Mouse (Mus musculus): ENCODE data around the gene Ccdc148.

The Ccdc148 gene

DNA sequence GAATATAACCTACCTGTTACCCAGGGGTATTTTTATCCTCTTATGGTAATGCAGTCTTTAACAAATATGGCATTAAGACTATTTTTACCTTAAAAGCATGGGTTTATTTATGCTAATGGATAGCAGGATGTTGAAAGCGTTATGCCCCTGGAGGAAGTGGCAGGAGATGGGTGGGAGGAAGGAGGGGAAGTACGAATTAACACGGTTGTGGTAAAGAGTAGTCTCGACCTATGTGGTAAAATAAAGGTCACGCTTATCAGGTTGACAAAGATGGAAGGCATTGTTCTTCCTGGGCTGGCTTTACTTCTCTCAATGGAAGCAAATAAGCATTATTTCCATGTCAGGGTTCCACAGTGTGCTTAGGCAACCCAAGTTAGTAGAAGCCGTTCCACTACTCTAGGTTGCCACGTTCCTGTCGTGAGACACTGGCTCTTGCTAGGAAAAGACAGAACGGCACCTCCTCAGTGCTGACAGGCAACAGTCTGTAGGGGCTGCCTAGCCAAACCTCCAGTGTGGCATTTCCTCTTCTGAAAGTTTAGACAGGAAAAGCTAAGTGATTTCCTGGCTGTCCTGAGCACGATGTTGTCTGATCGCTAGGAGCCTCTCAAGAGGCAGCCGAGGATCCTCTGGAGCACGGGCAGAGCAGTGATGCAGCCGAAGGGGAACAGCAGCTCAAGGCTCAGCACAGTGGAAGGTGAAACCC lies 253.5 kb downstream of the Ccdc148 start:
- WGBS = 66% methylated on average over 14 of the region's 14 CpGs

GRCm38 (mm10) chr2:58905057-58905456 lies 255.4 kb downstream of the Ccdc148 start:
- WGBS = 74% methylated on average over 4 of the region's 4 CpGs

GRCm38 (mm10) chr2:58879876-58880275 lies 280.6 kb downstream of the Ccdc148 start:
- 33% methylated on average over 3 of the region's 3 CpGs for WGBS

GRCm38 (mm10) chr2:58859134-58859533 lies 301.3 kb downstream of the Ccdc148 start, which contains the start of gene Gm11099:
TSS of gene Gm11099 (plus strand) at chr2:58859434.
- WGBS = 91% methylated on average over 5 of the region's 5 CpGs

GRCm38 (mm10) chr2:58844499-58844898 lies 316.0 kb downstream of the Ccdc148 start:
- 56% methylated on average over 10 of the region's 10 CpGs for WGBS

DNA sequence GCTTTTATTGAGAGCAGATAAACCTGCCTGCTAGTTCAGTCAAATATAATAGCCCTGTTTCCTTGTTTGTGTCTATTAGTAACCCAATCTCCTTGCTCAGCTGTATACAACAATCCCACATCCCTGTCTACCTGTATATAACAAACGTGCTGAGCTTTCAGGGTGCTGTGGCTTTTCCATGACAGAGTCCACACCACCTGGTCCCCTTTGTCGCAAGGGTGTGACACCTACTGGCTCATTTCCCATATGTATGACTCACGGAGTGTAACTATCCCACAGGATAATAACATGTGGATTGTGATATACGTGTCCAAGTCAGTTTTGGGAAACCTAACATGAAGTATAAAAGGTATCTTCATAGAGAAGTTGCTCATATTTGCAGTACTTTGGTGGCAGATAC lies 318.0 kb downstream of the Ccdc148 start:
- WGBS = 88% methylated on average over 4 of the region's 4 CpGs

DNA sequence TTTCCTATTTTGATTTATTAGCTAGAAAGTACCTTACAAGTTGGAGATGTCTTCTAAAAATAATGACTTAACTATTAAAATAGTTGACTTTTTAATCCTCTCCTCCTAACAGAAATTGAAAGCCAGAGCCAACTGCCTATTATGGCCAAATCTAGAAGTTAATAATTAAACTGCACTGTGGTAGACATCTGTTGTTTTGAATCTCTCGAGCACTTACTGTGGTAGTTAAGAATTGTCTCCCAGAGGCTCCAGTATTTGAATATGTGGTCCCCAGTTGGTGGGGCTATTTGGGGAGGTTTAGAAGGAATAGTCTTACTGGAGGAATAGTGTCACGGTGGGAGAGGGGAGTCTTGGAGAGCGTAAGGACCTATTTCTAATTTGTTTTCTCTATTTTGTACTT lies 319.5 kb downstream of the Ccdc148 start:
- WGBS = 88% methylated on average over 3 of the region's 3 CpGs

DNA sequence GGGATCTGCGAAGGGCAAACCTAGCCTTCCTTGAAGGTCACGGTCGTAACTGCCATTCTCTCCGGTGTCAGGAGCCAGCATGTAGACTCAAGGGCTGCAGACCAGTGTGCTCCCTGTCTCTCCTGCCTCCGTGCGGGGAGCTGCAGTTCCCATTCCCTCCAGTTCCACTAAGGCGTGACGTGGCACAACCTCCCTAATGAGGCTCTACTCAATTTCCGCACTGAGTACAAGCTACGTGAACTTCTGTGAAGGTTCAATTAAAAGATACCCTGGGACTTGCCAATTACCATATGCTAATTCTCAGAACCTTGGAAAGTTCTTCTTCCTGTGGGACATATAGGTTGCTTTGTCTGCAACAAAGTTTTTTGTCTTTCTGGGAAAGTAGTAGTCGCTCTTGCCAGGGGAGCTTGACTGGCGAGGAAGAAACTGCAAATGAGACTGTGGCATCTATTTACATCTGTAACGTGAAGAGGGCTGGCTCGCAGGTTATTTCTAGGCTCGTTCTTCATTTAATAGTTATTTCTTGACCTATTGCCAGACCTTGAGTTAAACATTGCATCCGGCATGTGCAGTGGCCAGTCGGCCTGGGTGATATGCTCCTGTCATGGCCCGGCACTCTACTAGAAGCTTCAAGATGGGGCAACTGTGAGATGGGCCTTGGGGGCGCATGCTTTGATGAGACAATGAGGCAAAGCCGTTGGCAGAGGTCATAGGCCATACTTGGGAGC lies 328.1 kb downstream of the Ccdc148 start:
- WGBS = 92% methylated on average over 20 of the region's 20 CpGs

DNA sequence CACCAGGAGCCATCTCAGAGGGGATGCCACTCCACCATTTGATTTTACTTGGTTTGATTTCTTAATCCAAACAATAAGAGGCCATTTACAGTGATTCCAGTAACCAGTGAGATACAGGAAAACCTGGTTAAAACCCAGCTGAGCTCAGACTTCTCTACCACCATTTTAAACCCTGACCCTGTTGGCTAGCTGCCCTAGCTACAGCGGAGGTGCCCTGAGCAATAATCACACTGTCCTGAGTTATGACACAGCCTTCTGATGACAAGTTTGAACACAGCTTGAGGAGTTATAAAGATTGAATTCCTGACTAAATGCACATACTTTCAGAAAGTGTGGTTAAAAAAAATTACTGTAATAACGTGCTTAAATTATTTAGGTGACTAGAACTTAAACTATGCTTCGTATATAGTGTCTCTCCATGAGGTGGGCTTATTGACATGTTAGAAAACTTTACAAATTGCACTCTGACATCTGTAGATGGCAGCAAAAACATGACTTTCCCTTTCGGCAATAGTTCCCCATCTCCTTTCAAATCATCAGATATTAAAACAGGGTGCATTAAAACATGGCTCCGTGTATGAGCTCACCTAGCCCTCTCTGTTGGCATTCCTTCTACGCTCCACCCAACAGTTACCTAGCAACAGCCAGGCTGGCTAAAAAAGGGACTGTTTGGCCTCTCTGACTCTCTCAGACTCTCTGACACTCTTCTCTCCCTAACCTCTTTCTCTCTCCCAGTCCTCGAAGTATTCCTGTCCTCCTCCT lies 330.3 kb downstream of the Ccdc148 start:
- 44% methylated on average over 7 of the region's 7 CpGs for whole genome bisulfite sequencing

- WGBS = 80% methylated on average over 3 of the region's 3 CpGs
Measured at GRCm38 (mm10) chr2:58828910-58829600, 331.4 kb downstream of the Ccdc148 start.

DNA sequence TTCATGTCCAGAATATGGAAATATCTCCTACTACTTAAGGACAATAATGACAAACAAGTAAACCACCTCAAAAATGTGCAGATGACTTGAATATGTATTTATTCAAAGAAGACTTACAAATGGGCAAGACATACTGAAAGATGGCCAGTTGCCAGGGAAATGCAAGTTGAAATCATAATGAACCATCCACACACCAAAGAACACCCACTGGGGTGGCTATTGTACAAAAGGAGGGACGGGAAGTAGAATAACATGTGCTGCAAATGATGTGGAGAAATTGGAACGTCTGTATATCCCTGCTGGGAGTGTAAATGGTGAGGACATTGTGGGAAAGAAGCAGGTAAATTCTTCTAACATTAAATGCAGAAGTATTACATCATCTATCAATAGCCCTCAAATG lies 347.5 kb downstream of the Ccdc148 start:
- WGBS = 30% methylated on average over 2 of the region's 2 CpGs

GRCm38 (mm10) chr2:58799623-58800022 lies 360.9 kb downstream of the Ccdc148 start:
- 84% methylated on average over 5 of the region's 5 CpGs for WGBS

- 67% methylated on average over 9 of the region's 9 CpGs for WGBS
Measured at GRCm38 (mm10) chr2:58799126-58799525, 361.4 kb downstream of the Ccdc148 start.

DNA sequence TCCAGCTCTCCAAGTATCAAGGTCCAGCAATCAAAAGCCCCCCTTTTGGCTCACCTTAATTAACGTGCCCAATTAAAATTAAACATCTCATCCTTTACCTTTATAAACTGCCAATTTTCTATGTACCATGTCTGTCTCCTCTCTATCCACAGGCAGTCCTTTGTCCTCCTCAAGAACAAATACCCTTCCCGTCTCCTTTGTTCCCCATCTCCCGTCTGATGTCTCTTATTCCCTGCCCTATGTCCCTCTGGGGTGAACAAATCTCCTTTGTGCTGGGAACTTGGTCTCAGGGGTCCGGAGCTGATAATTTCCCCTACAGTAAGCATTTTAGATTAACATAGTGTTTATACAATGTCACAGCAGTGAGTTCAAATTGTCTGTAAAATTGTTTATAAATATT lies 363.0 kb downstream of the Ccdc148 start:
- WGBS = 72% methylated on average over 4 of the region's 4 CpGs

DNA sequence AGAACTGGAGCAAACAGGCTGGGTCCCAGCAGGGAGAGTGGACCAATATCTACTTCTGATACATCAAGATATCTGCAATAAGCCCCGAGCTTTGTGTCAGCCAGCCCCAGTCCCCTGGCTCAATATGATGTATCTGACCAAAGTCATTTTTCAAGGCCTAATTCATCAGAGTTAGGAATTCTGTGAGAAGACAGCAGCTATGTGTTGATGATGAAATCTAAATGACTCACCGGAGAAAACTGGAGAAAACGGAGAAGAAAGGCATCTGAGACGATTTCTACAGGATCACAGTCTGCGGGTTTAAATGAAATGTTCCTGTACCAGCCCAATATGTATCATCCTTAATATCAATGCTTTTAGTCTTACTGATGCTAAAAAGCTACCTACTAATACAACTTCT lies 365.1 kb downstream of the Ccdc148 start:
- WGBS = 85% methylated on average over 5 of the region's 5 CpGs

GRCm38 (mm10) chr2:58794489-58794888 lies 366.0 kb downstream of the Ccdc148 start:
- WGBS = 76% methylated on average over 15 of the region's 15 CpGs

- WGBS = 75% methylated on average over 4 of the region's 4 CpGs
Measured at GRCm38 (mm10) chr2:58790361-58790760, 370.1 kb downstream of the Ccdc148 start.

GRCm38 (mm10) chr2:58789934-58790333 lies 370.5 kb downstream of the Ccdc148 start:
- 84% methylated on average over 7 of the region's 7 CpGs for whole genome bisulfite sequencing

DNA sequence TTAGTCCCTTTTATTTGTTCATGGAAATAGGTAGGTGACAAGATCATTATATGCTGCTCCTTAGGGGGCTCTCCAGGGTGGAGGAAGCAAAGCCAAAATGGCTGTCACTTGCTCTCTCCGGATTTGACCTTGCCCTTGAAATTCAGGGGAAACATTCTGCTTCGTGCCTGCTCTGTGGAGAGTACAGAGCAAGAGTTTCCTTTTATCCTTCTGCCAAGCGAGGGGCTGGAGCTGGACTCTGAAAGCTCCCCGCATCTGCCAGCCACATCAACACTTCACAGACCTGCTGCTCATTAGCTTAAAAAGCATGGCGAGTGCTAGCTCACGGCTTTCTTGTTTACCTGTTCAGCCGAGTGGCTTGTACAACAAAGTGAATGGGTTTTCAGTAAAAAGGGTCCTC lies 373.1 kb downstream of the Ccdc148 start:
- 71% methylated on average over 7 of the region's 7 CpGs for WGBS

DNA sequence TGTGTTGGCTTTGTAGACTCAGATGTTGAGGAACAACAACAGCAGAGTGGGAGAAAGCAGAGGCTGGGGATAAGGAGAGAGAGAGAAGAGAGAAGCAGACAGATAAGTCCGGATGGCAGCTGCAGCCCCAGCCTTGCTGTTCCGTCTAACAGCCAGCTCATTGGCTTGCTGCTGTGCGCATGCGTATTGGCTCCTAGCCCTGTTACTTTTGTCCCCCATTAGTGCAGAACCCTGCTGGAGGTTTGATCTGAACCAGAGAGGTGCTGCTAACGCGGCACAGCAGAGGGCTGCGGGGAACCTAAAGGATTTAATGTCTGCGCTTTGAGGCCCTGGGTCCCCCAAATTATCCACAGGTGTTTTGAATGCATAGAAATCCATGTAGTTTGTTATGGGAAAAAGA lies 373.8 kb downstream of the Ccdc148 start:
- WGBS = 77% methylated on average over 8 of the region's 8 CpGs

- 63% methylated on average over 3 of the region's 3 CpGs for WGBS
Measured at GRCm38 (mm10) chr2:58786177-58786576, 374.3 kb downstream of the Ccdc148 start.

DNA sequence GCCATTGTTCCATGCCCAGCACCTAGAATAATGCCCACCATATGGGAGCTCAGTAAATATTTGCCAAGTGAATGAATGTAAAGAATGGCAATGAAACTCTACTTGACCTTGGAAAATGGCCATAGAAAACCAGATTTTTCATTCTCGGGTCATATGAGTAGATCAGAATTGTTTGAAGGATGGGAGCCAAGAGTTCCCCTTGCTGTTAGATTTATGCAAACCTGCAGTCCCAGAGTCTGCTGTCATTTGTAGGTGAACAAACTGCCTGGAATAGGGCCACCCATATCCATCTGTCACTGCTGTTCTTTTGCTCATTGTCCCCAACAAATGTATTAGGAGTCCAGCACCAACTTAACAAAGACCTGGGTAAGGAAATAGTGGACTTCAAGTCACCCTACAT lies 377.0 kb downstream of the Ccdc148 start:
- 80% methylated on average over 1 of the region's 1 CpGs for WGBS

Data from cerebral cortex, adult 2 months (tissue).